Mouse (Mus musculus) liver, embryonic 14.5 days (tissue): Measurements from ENCODE around the gene Doxl2. TPM values are rescaled to one million over a fixed set of nuclear protein-coding genes. Genes with fewer than 3 reads are reported as not detected.

Source experiments
- ATAC-seq: fragments of 200-750 bp; cut with Nextera tagmentation; 2 replicates; pipeline ENCODE4 v1.8.0; 2017; ENCODE audit warnings: moderate number of reproducible peaks, mild to moderate bottlenecking, moderate library complexity; ENCODE audit not compliant: insufficient read depth
- DNase-seq, 3 experiments: peaks; one replicate each; pipeline ENCODE4 v3.0.0-alpha.2; 2012 to 2013; ENCODE audit warnings: low read depth in 3 of 3, low spot score in 3 of 3
- H3K27ac ChIP-seq: fragments of 300-500 bp; sonication (generic); 2 replicates; pipeline ENCODE4 v1.5.1; 2014; ENCODE audit warnings: moderate library complexity, mild to moderate bottlenecking, control low read depth, inconsistent platforms
- H3K27me3 ChIP-seq: fragments of 300-500 bp; sonication (generic); 2 replicates; pipeline ENCODE4 v1.6.1; 2014; ENCODE audit warnings: mild to moderate bottlenecking, low read length, moderate library complexity; ENCODE audit not compliant: control insufficient read depth, insufficient read depth
- H3K36me3 ChIP-seq: fragments of 300-500 bp; sonication (generic); replicated peaks from 2 replicates; pipeline ENCODE4 v1.6.1; 2014; ENCODE audit warnings: low read depth; ENCODE audit not compliant: control insufficient read depth, insufficient read depth
- H3K4me1 ChIP-seq, 2 experiments: fragments of 200-500 bp in 1 of 2; fragments of 300-500 bp in 1 of 2; sonication (generic) in 1 of 2; replicated peaks; 2 replicates each; pipeline ENCODE4 v1.6.1; 2012 to 2014; ENCODE audit warnings: antibody characterized with exemption in 1 of 2, inconsistent platforms in 1 of 2, low read length in 1 of 2; ENCODE audit not compliant: control insufficient read depth in 2 of 2, insufficient read depth in 2 of 2
- H3K4me2 ChIP-seq: fragments of 300-500 bp; sonication (generic); 2 replicates; pipeline ENCODE4 v1.6.1; 2014; ENCODE audit warnings: low read depth, mild to moderate bottlenecking, control low read depth, moderate library complexity
- H3K4me3 ChIP-seq, 2 experiments: fragments of 200-500 bp in 1 of 2; fragments of 300-500 bp in 1 of 2; sonication (generic) in 1 of 2; 2 replicates each; pipeline ENCODE4 v1.5.1; 2012 to 2014; ENCODE audit warnings: low read depth in 2 of 2, low read length in 2 of 2, mild to moderate bottlenecking in 2 of 2, control low read depth in 1 of 2, inconsistent platforms in 1 of 2, moderate library complexity in 1 of 2; ENCODE audit not compliant: insufficient read depth in 1 of 2
- H3K9ac ChIP-seq: fragments of 300-500 bp; sonication (generic); replicated peaks from 2 replicates; pipeline ENCODE4 v1.6.1; 2014; ENCODE audit warnings: mild to moderate bottlenecking, control low read depth, moderate library complexity
- H3K9me3 ChIP-seq: fragments of 300-500 bp; sonication (generic); 2 replicates; pipeline ENCODE4 v1.6.1; 2016; ENCODE audit warnings: low read length, mixed read lengths; ENCODE audit not compliant: control insufficient read depth
- CTCF ChIP-seq: IDR thresholded peaks from 2 replicates; pipeline ENCODE4 v1.5.1; 2016; ENCODE audit warnings: antibody characterized with exemption, low read depth, control low read depth
- EP300 ChIP-seq: IDR thresholded peaks from 2 replicates; pipeline ENCODE4 v1.6.1; 2016; ENCODE audit warnings: antibody characterized with exemption, low read depth
- WGBS: fragments of 180-500 bp; shearing (Covaris S2); extraction: QIAGEN DNeasy Blood & Tissue Kit; methylation state at CpG from one replicate; pipeline ENCODE4 v1.1.7; 2014; ENCODE audit not compliant: insufficient replicate concordance; 5-methylcytosine and 5-hydroxymethylcytosine counted together
- polyA plus RNA-seq, 2 experiments: library from polyadenylated mRNA; depleted of rRNA in 1 of 2; stranded (reverse) in 1 of 2; unstranded in 1 of 2; fragments of >200 nt; fragmentation: Nextera tagmentation in 1 of 2; extraction: Ambion mirVana in 1 of 2; gene quantifications; 2 replicates each; pipeline versions ENCODE4 v1.2.1 to v1.2.3; 2012 to 2014

Doxl2 gene
- not detected in 2 replicates for polyA plus RNA-seq (2012; rRNA removed)
- not detected in 2 replicates for polyA plus RNA-seq (2014; fragmentation: Nextera tagmentation; extraction: Ambion mirVana)

DNA sequence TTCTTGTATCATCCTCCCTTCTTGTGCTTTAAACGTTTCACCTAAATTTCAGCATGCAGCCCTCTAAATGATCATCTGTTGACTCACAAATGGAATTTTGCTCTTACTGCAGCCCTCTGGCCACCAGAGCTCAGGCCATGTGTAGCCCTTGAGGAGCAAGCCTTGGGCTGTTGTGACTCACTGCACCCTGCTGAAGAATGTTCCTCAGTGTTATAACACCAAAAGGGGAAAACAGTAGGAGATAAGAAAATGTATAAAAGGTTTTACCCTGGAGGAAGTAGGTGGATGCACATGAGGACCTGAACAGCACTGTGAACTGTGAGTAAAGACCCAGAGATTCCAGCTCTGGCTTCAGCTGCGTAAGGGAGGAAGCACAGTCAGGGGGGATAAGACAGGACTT, at the start of gene Doxl2:
TSS of gene Doxl2 (plus strand) at position 301 of the 400 bp plus-strand sequence.
- Histone ChIP-seq H3K9me3 (no peaks in the 10 kb centered on the region), H3K4me2 (no peak within 1 kb of the TSS), H3K4me1 (no peaks in the 10 kb centered on the region), H3K27ac (no peak within 1 kb of the TSS), H3K9ac (no peak within 1 kb of the TSS), H3K27me3 (no peaks in the 10 kb centered on the region), H3K36me3 (no peaks in the 10 kb centered on the region), H3K4me3 (no peak within 1 kb of the TSS)
- DNase-seq (no peak), ATAC-seq (no peak)
- TF ChIP-seq CTCF (no peak), EP300 (no peak)
- 49% methylated on average over 2 of the region's 2 CpGs for WGBS

- no peaks in the 10 kb centered on the region for H3K4me1 ChIP-seq
- H3K27ac ChIP-seq: no peak within 1 kb of the TSS
- WGBS: 58% methylated on average over 5 of the region's 5 CpGs
- H3K27me3 ChIP-seq: no peaks in the 10 kb centered on the region
- ATAC-seq: no peak
- no peaks in the 10 kb centered on the region for H3K9me3 ChIP-seq
- no peak for TF ChIP-seq CTCF
- no peak for TF ChIP-seq EP300
- H3K4me2 ChIP-seq: no peak within 1 kb of the TSS
- H3K36me3 ChIP-seq: no peaks in the 10 kb centered on the region
- H3K9ac ChIP-seq: no peak within 1 kb of the TSS
- DNase-seq: no peak
- H3K4me3 ChIP-seq: no peak within 1 kb of the TSS
Observed at GRCm38 (mm10) chr6:48929595-48929994, 45.2 kb upstream of the Doxl2 start, which contains the start of gene 1600015I10Rik. Gene 1600015I10Rik (plus strand): TSS chr6:48929895.

DNA sequence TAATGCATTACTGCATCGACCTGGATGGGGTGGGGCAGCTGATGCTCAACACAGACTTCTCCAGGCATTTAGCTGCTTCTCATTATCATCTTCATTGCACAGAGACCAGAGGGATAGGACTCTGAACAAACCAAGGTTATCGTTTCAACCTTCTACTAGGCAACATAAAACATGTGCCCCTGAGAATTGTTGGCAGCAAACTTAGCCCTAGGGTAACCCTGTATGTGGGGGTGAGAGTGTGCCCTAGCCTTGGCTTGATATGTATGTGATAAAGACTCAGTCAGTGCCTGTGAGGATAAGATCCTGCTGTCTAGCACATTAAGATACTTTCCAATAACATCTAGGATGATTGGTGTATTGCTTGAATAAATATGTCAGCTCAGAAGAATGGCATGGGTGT, 25.2 kb upstream of the Doxl2 start:
- 51% methylated on average over 2 of the region's 2 CpGs for WGBS
- Histone ChIP-seq H3K9me3 (no peaks in the 10 kb centered on the region), H3K9ac (no peak overlapping the region), H3K27ac (no peak overlapping the region), H3K4me2 (no peak overlapping the region), H3K4me1 (no peaks in the 10 kb centered on the region), H3K36me3 (no peaks in the 10 kb centered on the region), H3K4me3 (no peak overlapping the region), H3K27me3 (no peaks in the 10 kb centered on the region)
- TF ChIP-seq CTCF: no peak
- no peak for TF ChIP-seq EP300
- ATAC-seq: no peak
- DNase-seq: no peak

DNA sequence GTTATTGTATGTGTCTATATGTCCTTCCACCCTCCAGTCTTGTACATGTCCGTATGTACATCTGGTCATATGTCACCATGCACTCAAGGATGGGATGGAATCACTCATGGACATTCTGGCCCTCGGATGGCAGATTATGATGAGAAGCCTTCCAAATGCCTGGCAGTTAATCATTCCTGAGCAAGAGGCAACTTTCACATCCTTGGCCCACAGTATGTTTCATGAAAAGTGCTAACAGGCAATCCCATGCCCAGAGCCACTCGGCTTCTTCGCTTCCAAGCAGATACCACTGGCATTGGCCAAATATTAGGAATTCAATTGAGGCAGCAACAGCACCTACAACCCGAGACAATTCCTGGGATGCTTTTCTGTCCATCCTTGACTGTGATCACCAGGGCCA, 24.1 kb upstream of the Doxl2 start:
- DNase-seq: no peak
- Histone ChIP-seq H3K9ac (no peak overlapping the region), H3K36me3 (no peaks in the 10 kb centered on the region), H3K9me3 (no peaks in the 10 kb centered on the region), H3K27ac (no peak overlapping the region), H3K4me2 (no peak overlapping the region), H3K4me3 (no peak overlapping the region), H3K4me1 (no peaks in the 10 kb centered on the region), H3K27me3 (no peaks in the 10 kb centered on the region)
- TF ChIP-seq CTCF (no peak), EP300 (no peak)
- ATAC-seq: no peak
- 56% methylated on average over 5 of the region's 5 CpGs for WGBS

- no peak for ATAC-seq
- WGBS: 26% methylated on average over 6 of the region's 6 CpGs
- no peak overlapping the region for H3K27ac ChIP-seq
- no peaks in the 10 kb centered on the region for H3K4me1 ChIP-seq
- no peak overlapping the region for H3K9ac ChIP-seq
- TF ChIP-seq CTCF (no peak), EP300 (no peak)
- no peak overlapping the region for H3K4me2 ChIP-seq
- no peak for DNase-seq
- no peaks in the 10 kb centered on the region for H3K36me3 ChIP-seq
- no peaks in the 10 kb centered on the region for H3K27me3 ChIP-seq
- no peaks in the 10 kb centered on the region for H3K9me3 ChIP-seq
- H3K4me3 ChIP-seq: no peak overlapping the region
Observed at GRCm38 (mm10) chr6:48951630-48952029, 23.1 kb upstream of the Doxl2 start.
